Mouse (Mus musculus) spleen, adult 18-20 months (tissue): ENCODE measurements around the gene Dolpp1.
"Not testable (repeated sequence)": the region's sequence is repeated elsewhere in the genome, so short reads cannot be mapped to it uniquely, and the experiment has no call there.

Experiments
- DNase-seq, 2 experiments: peaks; one replicate each; pipeline ENCODE4 v3.0.0; 2022; ENCODE audit warnings: mixed read lengths in 2 of 2

Dolpp1 gene

DNA sequence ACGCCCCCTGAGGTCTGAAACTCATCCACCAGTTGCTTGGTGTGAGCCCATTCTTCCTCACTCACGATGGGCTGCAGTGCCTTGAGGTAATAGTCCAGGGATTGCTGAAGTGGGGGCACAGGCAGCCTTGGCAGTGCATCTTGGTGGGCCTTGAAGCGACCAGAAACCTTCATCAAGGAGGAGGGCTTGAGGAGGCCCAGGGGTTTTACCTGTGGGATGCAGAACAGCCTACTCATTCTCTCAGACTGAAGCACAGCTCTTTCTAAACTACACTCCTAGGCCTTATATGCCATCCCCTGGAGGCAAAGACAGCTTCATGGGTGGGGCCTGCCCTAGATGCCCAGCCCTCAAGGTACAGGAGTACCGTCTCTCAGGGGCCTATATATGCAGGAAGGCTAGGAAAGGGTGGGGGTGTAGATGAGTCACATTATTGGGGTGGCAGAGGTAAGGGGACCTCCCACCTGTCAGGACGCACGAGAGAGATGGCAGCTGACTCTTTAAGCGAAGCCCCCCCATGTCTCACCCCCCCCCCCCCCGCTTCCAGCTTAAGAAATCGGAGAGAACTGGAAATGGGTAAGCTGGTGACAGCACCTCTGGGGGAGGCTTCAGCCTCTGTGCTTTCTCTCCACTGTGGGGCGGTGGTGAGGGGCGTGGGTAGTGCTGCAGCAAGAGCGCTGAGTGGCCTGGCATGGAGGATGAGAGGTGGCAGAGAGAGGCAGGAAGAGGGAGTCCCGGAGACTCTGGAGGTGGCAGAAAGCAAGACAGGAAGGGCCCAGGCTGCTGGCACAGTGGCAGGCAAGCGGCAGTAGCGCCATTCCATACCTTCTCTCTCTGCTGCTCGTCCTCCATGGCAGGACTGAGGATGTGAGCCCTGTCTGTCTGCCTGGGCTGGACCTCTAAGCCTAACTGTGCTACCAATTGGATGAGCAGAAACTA lies 21.3 kb downstream of the Dolpp1 start:
- no peak for DNase-seq

- DNase-seq: no peak
Measured at GRCm38 (mm10) chr2:30414101-30414500, 22.0 kb downstream of the Dolpp1 start.

GRCm38 (mm10) chr2:30414681-30415080 lies 22.6 kb downstream of the Dolpp1 start:
- no peak for DNase-seq

DNA sequence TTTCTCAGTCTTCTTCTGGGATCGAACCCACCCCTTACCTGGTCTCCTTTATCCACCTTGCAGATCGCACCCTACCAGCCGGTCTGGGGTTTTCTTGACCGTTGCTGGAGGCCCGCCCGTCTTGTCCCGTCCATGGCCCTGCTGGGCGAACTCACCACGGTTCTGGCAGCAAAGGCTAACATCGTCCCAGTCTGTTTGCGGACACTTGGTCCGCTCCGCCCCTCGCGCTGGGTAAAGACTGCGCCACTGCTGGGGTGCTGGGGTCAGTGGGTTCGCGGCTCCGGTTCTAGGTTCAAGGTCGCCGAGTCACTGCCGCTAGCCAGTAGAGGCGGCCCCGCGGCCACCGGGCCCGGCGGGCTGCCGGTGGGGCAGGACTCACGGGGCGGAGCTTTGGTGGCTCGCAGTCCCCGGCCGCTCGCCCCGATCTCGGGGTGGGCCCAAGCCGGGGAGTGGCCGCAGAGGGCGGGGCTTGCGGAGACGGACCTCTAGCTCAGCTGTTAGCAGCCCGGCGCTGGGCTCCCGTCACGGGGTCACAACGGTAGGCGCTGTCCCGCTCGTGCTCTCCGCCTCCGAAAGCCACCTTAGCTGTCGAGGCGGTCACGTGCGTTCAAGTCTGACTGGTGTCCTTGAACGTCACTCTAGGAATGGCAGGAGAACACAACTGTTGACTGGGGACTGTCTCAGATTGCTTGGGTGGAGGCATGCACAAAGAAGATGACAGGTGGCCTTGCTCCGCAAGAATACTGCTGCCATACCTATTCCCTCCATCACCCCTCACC lies 23.3 kb downstream of the Dolpp1 start, which contains the start of gene Crat:
Crat (minus strand) TSS at position 657 of the 779 bp plus-strand sequence.
- DNase-seq: peak; percentile 84 to 85

DNA sequence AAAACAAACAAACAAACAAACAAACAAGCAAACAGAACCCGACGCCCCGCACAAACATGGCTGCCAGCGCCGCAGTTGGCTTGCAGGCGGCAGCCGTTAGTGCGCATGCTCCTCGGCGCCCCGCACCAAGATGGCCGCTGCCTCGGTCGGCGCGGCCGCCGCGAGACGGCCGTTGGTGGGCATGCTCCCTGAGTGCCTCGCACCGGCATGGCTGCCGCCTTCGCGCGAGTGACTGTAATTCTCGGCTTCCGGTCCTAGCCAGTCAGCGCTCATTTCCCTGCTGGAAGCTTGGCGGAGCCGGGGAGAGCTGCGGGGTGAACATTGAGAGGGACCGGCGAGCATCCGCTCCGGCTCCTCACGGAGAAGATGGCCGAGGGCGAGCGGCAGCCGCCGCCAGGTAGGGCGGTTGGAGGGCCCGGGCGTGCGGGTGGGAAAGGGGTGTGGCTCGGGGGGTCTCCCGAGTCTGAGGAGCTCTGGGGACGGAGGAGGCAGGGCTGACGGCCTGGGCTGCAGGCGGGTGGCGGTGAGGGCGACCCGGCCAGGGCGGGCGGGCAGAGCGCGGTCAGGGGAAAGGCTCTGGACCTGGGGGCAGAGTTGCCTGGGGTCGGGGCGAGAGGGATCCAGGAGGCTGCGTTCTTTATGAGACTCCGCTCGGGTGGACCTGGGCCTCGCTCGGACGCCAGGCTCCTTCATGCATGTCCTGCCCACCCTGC lies 24.0 kb downstream of the Dolpp1 start, which contains the start of gene Ptpa:
Ptpa (plus strand) TSS at position 104 of the 713 bp plus-strand sequence.
- DNase-seq: peak; percentile 88 to 92

DNA sequence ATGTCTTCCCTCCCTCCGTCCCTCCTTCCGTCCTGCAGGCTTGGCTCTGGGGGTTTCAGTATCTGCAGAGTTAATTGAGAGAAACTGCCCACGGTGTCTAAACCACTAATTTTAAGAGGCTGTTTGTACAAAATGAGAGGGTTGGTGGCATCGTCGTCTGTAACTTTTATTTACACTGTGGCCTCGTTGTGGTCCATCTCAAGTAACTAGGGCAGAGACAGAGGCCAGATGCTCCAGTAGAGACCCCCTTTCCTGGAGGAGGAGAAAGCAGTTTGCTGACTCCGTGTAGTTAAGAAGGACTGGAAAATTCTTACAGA lies 24.6 kb downstream of the Dolpp1 start:
- no peak for DNase-seq

- not testable (repeated sequence) for DNase-seq
Measured at GRCm38 (mm10) chr2:30417154-30417553, 25.1 kb downstream of the Dolpp1 start.

DNA sequence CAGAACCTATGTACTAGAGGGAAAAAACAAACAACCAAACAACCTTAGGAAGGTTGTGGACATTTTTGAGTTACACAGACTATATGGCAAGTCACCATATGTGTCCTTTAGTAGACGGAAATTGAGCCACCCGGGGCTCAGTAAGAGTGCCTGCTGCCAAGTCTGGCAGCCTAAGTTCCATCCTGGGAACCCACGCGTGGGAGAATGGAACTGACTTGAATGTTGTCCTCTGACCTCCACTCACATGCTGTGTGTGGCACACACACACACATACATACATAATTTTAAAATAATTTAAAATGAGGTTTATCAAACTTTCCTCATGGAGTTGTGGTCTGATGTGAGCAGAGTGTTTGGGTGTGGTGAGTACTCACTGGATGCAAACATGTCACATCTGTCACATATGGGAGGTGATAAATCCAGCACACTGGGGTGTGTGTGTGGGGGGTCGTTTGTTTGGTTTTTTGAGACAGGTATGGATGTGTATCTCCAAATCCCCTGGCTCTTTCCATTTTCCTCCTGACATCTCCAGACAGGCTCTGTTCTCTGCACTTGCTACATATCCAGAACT lies 25.6 kb downstream of the Dolpp1 start:
- no peak for DNase-seq

GRCm38 (mm10) chr2:30418259-30418658 lies 26.2 kb downstream of the Dolpp1 start:
- no peak for DNase-seq

GRCm38 (mm10) chr2:30419112-30419511 lies 27.1 kb downstream of the Dolpp1 start:
- no peak for DNase-seq

- no peak for DNase-seq
Measured at GRCm38 (mm10) chr2:30421432-30421831, 29.4 kb downstream of the Dolpp1 start.

GRCm38 (mm10) chr2:30429156-30429555 lies 37.1 kb downstream of the Dolpp1 start:
- no peak for DNase-seq

DNA sequence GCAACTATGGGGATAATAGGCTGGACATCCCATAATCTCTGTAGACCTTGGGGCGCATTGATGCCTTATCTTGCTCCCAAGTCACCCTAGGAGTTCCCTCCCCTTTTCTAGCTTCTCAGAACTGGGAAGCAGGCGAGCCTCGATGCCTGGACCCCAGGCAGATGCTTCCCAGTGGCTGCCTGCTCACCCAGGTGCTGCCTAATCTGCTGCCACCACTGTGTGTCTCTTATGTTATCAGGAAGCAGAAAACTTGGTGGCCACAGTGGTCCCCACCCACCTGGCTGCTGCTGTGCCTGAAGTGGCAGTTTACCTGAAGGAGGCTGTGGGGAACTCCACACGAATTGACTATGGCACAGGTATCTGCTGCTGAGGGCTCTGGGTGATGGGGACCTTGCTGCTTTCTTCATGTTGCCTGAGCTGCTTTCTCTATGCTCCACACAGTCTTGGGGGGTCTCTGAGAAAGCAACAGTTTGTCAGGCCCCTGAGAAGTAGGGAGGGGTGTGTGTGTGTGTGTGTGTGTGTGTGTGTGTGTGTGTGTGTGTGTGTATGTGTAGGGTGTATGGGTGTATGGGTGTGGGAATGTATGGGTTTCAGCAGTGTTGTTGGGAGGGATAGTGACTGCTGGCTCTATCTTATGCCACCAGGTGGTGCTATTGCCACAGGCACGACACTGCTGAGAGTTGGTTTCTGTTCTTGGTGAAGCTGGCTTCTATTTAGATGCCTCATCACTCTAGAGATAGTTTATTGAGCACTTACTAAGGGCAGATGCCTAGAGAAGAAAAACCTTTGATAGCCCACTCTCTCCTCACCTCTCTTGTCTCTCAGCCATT lies 43.5 kb downstream of the Dolpp1 start:
- peak; percentile 47 to 69 for DNase-seq

GRCm38 (mm10) chr2:30436156-30436545 lies 44.1 kb downstream of the Dolpp1 start:
- DNase-seq: peak in 1 of 2 experiments; percentile 30

DNA sequence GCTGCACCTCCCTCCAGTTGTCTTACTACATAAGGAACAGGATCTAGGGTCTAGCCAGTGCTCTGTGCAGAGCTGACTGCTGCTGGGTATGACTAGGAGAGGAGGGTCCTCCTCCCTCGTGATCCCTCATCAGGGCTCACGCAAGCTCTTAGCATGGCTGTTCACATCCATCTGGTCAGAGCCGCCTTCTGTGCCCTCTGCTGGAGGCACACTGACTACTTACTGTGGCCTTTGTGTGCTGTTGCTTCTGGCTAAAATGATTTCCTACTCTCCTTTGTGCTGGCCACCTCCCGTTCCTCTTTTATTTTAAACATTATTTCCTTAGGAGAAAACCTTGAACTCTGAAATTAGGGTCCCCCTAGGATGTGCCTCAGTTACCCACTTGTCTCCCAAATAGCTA lies 44.8 kb downstream of the Dolpp1 start:
- no peak for DNase-seq

DNA sequence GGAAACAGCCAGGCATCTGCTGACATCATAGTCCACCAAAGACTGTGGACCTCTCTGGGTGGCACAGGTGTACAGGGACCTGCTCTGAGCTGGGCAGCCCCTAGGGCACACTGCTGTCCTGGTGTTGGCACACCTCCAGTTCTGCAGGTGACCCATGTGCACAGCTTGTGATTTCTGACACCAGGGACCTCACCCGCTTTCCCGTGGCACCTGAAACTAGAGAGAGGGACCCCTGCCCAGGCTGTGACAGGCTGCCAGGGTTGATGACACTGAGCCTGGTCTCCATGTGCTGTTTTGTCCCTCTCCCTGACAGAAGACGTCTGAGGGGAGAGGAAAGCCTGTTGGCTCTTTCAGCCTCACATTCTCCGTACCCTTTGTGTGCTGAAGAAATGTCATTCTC lies 45.7 kb downstream of the Dolpp1 start:
- no peak for DNase-seq

- no peak for DNase-seq
Measured at GRCm38 (mm10) chr2:30439631-30440030, 47.6 kb downstream of the Dolpp1 start.

DNA sequence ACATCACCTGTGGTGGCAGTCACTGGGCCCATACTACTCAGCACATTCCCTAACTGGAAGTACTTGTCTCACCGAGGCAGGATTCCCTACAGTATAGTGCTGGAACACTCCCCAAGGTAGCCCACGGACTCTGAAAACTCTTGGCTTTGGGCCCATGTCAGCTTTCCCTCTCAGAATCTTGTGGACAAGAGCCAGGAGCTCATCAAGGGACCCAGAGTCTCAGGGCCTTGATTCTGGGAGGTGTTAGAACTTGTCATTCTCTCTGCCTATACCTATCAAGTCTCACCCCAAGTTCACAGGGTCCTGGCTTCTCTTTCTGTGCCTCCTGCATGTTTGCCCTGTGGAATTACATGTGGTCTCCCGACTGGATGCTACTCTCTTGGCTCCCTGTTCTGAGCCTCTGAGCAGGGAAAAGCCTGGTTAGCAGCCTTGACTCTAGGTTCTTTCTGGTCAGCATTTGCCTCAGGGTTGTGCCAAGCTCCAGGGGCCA lies 48.2 kb downstream of the Dolpp1 start:
- DNase-seq: no peak

DNA sequence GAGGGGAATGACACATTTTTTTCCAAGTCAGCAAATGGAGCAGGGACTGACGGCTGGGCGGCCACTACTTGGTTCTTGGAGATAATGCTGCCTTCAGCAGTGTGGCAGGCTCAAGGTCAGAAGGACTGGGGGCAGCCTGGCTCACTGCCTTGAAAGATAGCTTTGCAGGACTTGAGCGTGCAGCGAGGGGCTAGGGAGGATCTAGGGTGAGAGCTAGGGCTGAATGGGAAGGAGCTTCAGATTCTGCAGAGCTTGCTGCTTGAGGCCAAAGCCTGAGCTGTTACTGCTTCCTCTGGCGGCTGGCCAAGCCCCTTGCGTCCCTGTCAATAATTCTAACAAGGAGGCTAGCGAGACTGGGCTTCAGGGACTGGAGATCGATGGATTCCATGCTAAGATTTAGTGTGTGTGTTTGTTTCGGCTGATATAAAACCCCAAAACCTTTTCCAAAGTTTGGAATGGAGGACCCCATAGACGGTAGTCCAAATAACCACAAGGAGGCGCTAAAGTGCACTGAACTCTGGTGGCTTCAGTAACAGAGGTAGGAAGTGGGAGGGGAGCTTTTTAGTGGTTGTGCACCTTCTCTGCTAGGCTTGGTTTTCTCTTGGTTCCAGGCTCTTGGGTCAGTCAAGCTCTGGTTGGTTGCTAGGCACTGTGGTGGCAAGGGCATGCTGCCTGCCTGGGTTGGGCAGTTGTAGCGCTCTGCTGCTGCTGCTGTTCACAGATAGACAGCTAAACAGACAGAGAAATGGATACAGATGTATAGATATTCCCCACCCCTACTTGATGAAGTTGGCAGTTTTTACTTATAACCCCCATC lies 48.9 kb downstream of the Dolpp1 start:
- peak; percentile 55 to 56 for DNase-seq
